ENCODE assay signal across 19 mouse cellular contexts in the genomic region with DNA sequence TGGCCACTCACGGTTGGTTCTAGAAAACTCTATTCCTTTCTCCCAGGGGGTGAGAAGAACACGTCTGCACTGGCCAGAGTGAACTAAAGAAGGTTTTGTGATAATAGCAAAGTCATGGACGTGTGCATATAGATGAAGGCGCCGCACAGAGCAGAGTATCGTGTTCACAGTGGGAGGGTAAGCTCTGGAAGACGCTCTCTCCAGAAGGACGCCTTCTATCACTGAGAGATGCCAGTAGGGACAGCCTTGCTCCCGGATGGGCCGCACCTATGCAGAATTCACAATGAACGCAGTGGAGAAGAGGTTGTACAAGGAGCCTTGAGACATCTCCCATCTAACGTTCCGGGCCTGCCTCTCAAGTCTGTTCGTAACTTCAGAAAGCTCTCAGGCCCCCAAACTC.
A peak's percentile ranks its signal among the peaks of the same experiment; 100 is the strongest.
DNase-seq lines count a peak whose midpoint lies in the region; ATAC-seq and TF ChIP-seq lines count a peak whose summit lies in the region.
"Had no signal": no experiment of that assay in that cellular context is flagged by ENCODE, and none has a peak within 500 bp of the region (broad histone marks: within the 10 kb centered on the region; RNA-seq: fewer than 3 reads in every experiment).

No protein-coding gene starts in this region.

- peak; percentile 4 for DNase-seq in hindbrain, embryonic 11.5 days (ENCODE audit: low spot score)
- peak; percentile 46 for DNase-seq in ZHBTc4 (ENCODE audit: low read depth, low spot score)
- no peak for DNase-seq in urinary bladder, postnatal 14 days (ENCODE audit: low spot score)
- DNase-seq in right cerebral cortex, adult 2 months (ENCODE audit: low spot score in 2 of 2) = no peak
- no peak for DNase-seq in gastrocnemius, postnatal 4 days (ENCODE audit: low spot score in 2 of 2)
- DNase-seq: adrenal gland, postnatal 10 days; cerebellum, adult 11 months; cerebellum, adult 8-10 months; cerebellum, postnatal 25 days; gastrocnemius, postnatal 14 days; heart, postnatal 10 days had no signal

- WGBS in hindbrain, embryonic 11.5 days = 75% methylated on average over 14 of the region's 14 CpGs
- WGBS in hindbrain, embryonic 16.5 days = 64% methylated on average over 14 of the region's 14 CpGs
- whole genome bisulfite sequencing in stomach, embryonic 15.5 days = 59% methylated on average over 14 of the region's 14 CpGs

- no peaks in the 10 kb centered on the region for H3K27me3 ChIP-seq in hindbrain, embryonic 11.5 days (ENCODE audit: control insufficient read depth, insufficient read depth, low read length)
- no peaks in the 10 kb centered on the region for H3K27me3 ChIP-seq in hindbrain, embryonic 16.5 days (replicated peaks; ENCODE audit: control insufficient read depth, insufficient read depth, low read length)
- no peaks in the 10 kb centered on the region for H3K27me3 ChIP-seq in ES-Bruce4 (ENCODE audit: control insufficient read depth, insufficient read depth, low read length, poor library complexity, severe bottlenecking)
- H3K27me3 ChIP-seq in stomach, embryonic 15.5 days (replicated peaks) = no peaks in the 10 kb centered on the region
- H3K27me3 ChIP-seq: embryonic facial prominence, embryonic 13.5 days had no signal

- 0 out of 2 replicates have a peak, but pooled peaks cover 4% of the 10 kb centered on the region for H3K4me1 ChIP-seq in hindbrain, embryonic 11.5 days (replicated peaks; ENCODE audit: control insufficient read depth, insufficient read depth, low read length)
- peaks cover 3% of the 10 kb centered on the region; the same call in 1 of the 2 replicates for H3K4me1 ChIP-seq in hindbrain, embryonic 16.5 days (ENCODE audit: control insufficient read depth, insufficient read depth, low read depth, low read length)
- H3K4me1 ChIP-seq in ES-Bruce4 (ENCODE audit: control insufficient read depth, insufficient read depth, low read length) = peaks cover 5% of the 10 kb centered on the region
- H3K4me1 ChIP-seq in stomach, embryonic 15.5 days = peaks cover 14% of the 10 kb centered on the region

- H3K9ac ChIP-seq in hindbrain, embryonic 11.5 days (ENCODE audit: low read depth, low read length) = no peak overlapping the region
- H3K9ac ChIP-seq in hindbrain, embryonic 16.5 days (ENCODE audit: low read depth, low read length) = no peak overlapping the region
- H3K9ac ChIP-seq in ES-Bruce4 (ENCODE audit: low read depth, poor library complexity, severe bottlenecking) = no peak overlapping the region
- no peak overlapping the region for H3K9ac ChIP-seq in stomach, embryonic 15.5 days
- H3K9ac ChIP-seq: embryonic facial prominence, embryonic 13.5 days; forebrain, embryonic 12.5 days; hindbrain, embryonic 14.5 days had no signal

- no peak for TF ChIP-seq POLR2A in ES-Bruce4 (IDR thresholded peaks at IDR 0.05; ENCODE audit: insufficient read depth, low read length)

- H3K4me3 ChIP-seq in hindbrain, embryonic 11.5 days (ENCODE audit: low read depth, low read length) = no peak overlapping the region
- no peak overlapping the region for H3K4me3 ChIP-seq in hindbrain, embryonic 16.5 days (ENCODE audit: low read length)
- no peak overlapping the region for H3K4me3 ChIP-seq in ES-Bruce4 (ENCODE audit: low read depth, low read length)
- H3K4me3 ChIP-seq in stomach, embryonic 15.5 days (replicated peaks) = no peak overlapping the region
- H3K4me3 ChIP-seq: embryonic facial prominence, embryonic 13.5 days; forebrain, embryonic 12.5 days; heart, embryonic 10.5 days had no signal

- no peak overlapping the region for H3K27ac ChIP-seq in hindbrain, embryonic 11.5 days (ENCODE audit: low read depth, low read length)
- no peak overlapping the region for H3K27ac ChIP-seq in hindbrain, embryonic 16.5 days (ENCODE audit: low read depth, low read length)
- H3K27ac ChIP-seq in ES-Bruce4 (ENCODE audit: insufficient read depth, low read length) = peak overlapping the region; percentile 89; the same call in 1 of the 2 replicates
- H3K27ac ChIP-seq in stomach, embryonic 15.5 days = peak overlapping the region; percentile 60; the same call in 1 of the 2 replicates
- H3K27ac ChIP-seq: embryonic facial prominence, embryonic 13.5 days; forebrain, embryonic 12.5 days; hindbrain, embryonic 14.5 days had no signal

- ATAC-seq in hindbrain, embryonic 11.5 days (ENCODE audit: low FRiP score) = no peak
- no peak for ATAC-seq in hindbrain, embryonic 16.5 days
- ATAC-seq in stomach, embryonic 15.5 days (ENCODE audit: insufficient read depth, low FRiP score, low read depth) = no peak
- ATAC-seq: forebrain, embryonic 16.5 days had no signal

- TF ChIP-seq EP300 in ES-Bruce4 (IDR thresholded peaks at IDR 0.05; ENCODE audit: insufficient read depth, low read depth, low read length) = no peak

- no peak for TF ChIP-seq CTCF in ES-Bruce4 (IDR thresholded peaks at IDR 0.05; ENCODE audit: low read depth, low read length)

- H3K36me3 ChIP-seq in hindbrain, embryonic 11.5 days (ENCODE audit: control insufficient read depth, insufficient read depth, low read length) = no peaks in the 10 kb centered on the region
- H3K36me3 ChIP-seq in hindbrain, embryonic 16.5 days (ENCODE audit: control insufficient read depth, insufficient read depth, low read length) = no peaks in the 10 kb centered on the region
- H3K36me3 ChIP-seq in ES-Bruce4 (ENCODE audit: control insufficient read depth, insufficient read depth, low read length, poor library complexity, severe bottlenecking) = no peaks in the 10 kb centered on the region
- no peaks in the 10 kb centered on the region for H3K36me3 ChIP-seq in stomach, embryonic 15.5 days
- H3K36me3 ChIP-seq: embryonic facial prominence, embryonic 13.5 days; forebrain, embryonic 12.5 days; heart, embryonic 10.5 days had no signal

- no peak overlapping the region for H3K4me2 ChIP-seq in hindbrain, embryonic 11.5 days (replicated peaks; ENCODE audit: low read depth, low read length)
- H3K4me2 ChIP-seq in hindbrain, embryonic 16.5 days (ENCODE audit: low read length) = no peak overlapping the region
- H3K4me2 ChIP-seq in stomach, embryonic 15.5 days = no peak overlapping the region
- H3K4me2 ChIP-seq: embryonic facial prominence, embryonic 13.5 days; forebrain, embryonic 12.5 days; hindbrain, embryonic 14.5 days had no signal

- no peaks in the 10 kb centered on the region for H3K9me3 ChIP-seq in hindbrain, embryonic 11.5 days (ENCODE audit: control insufficient read depth, low read length)
- H3K9me3 ChIP-seq in hindbrain, embryonic 16.5 days (ENCODE audit: control insufficient read depth, low read length) = no peaks in the 10 kb centered on the region
- H3K9me3 ChIP-seq in ES-Bruce4 (replicated peaks; ENCODE audit: control insufficient read depth, insufficient read depth, low read length, poor library complexity, severe bottlenecking) = no peaks in the 10 kb centered on the region
- H3K9me3 ChIP-seq in stomach, embryonic 15.5 days = no peaks in the 10 kb centered on the region
- H3K9me3 ChIP-seq: forebrain, embryonic 12.5 days; heart, embryonic 10.5 days had no signal

Comparison
In these comparisons a context has a peak if more than half of its experiments do, and no peak if none do; other contexts are left out.
1. DNase-seq: peak in hindbrain, embryonic 11.5 days (single experiment) and ZHBTc4 (single experiment); none in urinary bladder, postnatal 14 days (single experiment), right cerebral cortex, adult 2 months (0 of 2) and gastrocnemius, postnatal 4 days (0 of 2).
2. H3K27ac ChIP-seq: peak in ES-Bruce4 (single experiment) and stomach, embryonic 15.5 days (single experiment); none in hindbrain, embryonic 11.5 days (single experiment) and hindbrain, embryonic 16.5 days (single experiment).